Mouse (Mus musculus) myocyte (in vitro differentiated cells): Measurements from ENCODE around the gene Arhgap17.

Source experiments
- CEBPB ChIP-seq: IDR thresholded peaks from 2 replicates; pipeline ENCODE4 v1.6.1; 2011; ENCODE audit warnings: mild to moderate bottlenecking, moderate library complexity; ENCODE audit not compliant: poor library complexity, insufficient read depth, severe bottlenecking
- MAX ChIP-seq: IDR thresholded peaks from one replicate; pipeline ENCODE4 v1.6.1; 2011; ENCODE audit warnings: low read depth, mild to moderate bottlenecking, control low read depth
- MYOG ChIP-seq, 3 experiments: IDR thresholded peaks; one replicate each; pipeline ENCODE4 v1.6.1; 2011; ENCODE audit warnings: control low read depth in 2 of 3, low read depth in 2 of 3, mild to moderate bottlenecking in 2 of 3; ENCODE audit not compliant: insufficient read length in 2 of 3, control insufficient read depth in 1 of 3, insufficient read depth in 1 of 3
- POLR2A ChIP-seq: IDR thresholded peaks from one replicate; pipeline ENCODE4 v1.6.1; 2011; ENCODE audit warnings: low read depth, mild to moderate bottlenecking, control low read depth, moderate library complexity; ENCODE audit not compliant: insufficient read length
- POLR2AphosphoS2 ChIP-seq: IDR thresholded peaks from one replicate; pipeline ENCODE4 v1.6.1; 2011; ENCODE audit warnings: low read depth, control low read depth; ENCODE audit not compliant: insufficient read length
- USF1 ChIP-seq: IDR thresholded peaks from one replicate; pipeline ENCODE4 v1.6.1; 2011; ENCODE audit warnings: low read depth, mild to moderate bottlenecking, control low read depth, moderate library complexity

DNA sequence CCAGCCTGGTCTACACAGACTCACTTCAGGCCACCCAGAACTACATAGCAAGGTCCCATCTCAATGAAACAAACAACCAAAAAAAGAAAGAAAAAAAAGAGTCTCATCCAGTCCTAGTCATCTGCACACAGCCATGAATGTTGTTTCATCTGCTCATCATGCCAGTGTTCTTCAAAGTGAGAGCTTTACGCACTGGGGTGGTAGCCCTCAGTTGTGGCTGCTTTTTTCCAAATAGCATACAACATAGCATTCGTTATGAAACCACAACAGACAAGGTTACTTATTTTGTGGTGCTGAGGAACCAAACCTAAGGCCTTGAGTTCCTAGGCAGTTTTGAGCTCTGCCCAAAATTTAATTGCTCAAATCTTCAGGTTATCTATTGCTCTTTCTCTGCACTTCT, 14.9 kb downstream of the Arhgap17 start:
- TF ChIP-seq POLR2A, result no peak
- no peak for TF ChIP-seq POLR2AphosphoS2
- TF ChIP-seq USF1, result no peak
- no peak for TF ChIP-seq MAX
- no peak for TF ChIP-seq MYOG (IDR thresholded peaks at IDR 0.05; ENCODE audit: control insufficient read depth in 1 of 3, insufficient read depth in 1 of 3, insufficient read length in 2 of 3, low read depth in 2 of 3)
- no peak for TF ChIP-seq CEBPB
